Mouse (Mus musculus): ENCODE measurements around the gene Txndc16.

- TF ChIP-seq CTCF (IDR thresholded peaks at IDR 0.05; ENCODE audit: low read depth) (no peak), EP300 (optimal IDR thresholded peaks at IDR 0.05) (no peak)
Measured at GRCm38 (mm10) chr14:45155511-45156173, 64.5 kb downstream of the Txndc16 start.
